Mouse (Mus musculus): Measurements from ENCODE around the gene Igfbp3.
"Not testable (repeated sequence)": the region's sequence is repeated elsewhere in the genome, so short reads cannot be mapped to it uniquely, and the experiment has no call there.

Gene Igfbp3

DNA sequence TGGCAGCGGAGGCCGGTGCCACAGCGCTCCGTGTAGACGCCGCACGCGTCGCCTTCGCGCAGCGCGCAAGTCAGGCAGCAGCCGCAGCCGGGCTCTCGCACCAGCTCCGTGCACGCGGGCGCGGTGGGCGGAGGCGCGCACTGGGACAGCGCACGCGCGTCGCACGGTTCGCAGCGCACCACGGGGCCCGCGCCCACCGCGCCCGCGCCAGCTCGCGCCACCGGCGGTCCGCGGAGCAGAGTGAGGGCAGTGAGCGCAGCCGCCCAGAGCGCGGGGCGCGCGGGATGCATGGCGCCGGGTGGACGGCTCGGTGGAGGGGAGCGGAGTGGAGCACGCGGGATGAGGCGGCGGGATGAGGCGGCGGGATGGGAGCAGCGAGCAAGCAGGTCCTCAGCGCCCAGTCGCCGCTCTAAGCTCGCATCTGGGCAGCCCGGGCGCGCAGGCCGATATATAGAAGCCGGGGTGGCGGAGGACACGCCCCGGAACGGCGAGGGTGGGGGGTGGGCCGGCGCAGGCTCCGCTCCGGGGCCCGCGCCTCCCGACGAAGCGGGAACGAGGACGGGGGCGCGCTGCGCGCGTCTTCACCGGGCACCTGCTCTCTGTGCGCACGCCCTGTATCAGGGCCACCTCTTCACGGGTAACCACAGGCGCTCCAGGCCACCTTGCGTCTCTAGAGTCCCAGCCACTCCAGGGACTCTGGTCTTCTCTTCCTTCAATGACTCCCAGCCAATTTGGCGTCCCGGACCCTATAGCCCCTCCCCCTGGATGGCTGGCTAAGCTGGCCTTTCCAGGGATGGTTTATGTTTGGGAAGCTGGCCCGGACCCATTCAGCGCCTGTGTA is at the start of gene Igfbp3:
Gene Igfbp3, minus strand, starts transcription at position 423 of the 841 bp plus-strand sequence.
- DNase-seq = no peak

DNA sequence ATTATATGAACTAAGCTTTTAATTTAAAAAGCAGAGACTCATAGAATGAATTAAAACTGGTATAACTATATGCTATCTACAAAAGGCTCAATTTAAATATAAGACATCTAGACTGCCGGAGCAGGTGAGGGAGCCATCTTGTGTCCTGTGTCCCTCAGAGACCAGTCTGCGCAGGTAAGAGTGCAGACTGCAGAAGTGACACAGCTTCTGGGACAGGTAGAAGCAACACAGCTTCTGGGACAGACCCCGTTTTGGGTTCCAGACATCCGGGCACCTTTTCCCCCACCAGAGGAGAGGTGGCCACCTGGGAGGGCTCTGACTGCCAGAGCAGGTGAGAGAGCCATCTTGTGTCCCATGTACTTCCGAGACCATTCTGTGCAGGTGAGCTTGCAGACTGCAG is 37.1 kb upstream of the Igfbp3 start:
- no peak for DNase-seq

DNA sequence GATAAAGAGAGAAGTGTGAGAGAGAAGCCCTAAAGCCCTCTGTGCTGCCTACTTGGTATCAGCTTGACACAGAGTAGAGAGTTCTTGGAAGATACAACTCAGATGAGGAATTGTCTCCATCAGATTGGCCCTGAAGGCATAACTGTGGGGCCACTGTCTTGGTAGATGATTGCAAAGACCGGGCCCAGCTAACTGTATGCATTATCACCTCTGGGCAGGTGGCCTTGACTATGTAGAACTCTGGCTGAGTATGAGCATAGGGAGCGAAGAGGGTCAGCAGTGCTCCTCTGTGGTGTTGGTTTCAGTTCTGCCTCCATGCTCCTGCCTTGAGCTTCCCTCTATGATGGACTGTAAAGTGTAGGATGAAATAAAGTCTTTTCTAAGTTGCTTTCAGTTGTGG is 36.7 kb upstream of the Igfbp3 start:
- DNase-seq = no peak

DNA sequence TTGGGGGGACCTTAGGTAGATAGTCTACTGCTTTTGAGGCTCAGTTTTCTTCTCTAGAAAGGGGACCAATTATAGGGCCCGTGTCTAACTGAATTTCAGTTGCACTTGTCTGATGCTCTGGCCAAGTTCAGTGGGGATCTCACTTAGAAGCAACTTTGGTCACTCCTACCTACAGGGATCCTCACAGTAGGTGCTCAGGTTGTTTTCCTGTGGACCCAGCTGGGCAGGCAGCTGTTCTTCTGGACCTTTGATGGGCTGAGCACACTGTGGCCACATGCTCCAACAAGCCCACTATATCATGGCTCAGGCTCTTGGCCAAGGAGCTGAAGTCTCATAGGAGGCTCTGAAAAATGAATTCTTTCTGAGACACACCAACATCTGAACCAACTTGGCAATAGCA is 31.1 kb upstream of the Igfbp3 start:
- no peak for DNase-seq

DNA sequence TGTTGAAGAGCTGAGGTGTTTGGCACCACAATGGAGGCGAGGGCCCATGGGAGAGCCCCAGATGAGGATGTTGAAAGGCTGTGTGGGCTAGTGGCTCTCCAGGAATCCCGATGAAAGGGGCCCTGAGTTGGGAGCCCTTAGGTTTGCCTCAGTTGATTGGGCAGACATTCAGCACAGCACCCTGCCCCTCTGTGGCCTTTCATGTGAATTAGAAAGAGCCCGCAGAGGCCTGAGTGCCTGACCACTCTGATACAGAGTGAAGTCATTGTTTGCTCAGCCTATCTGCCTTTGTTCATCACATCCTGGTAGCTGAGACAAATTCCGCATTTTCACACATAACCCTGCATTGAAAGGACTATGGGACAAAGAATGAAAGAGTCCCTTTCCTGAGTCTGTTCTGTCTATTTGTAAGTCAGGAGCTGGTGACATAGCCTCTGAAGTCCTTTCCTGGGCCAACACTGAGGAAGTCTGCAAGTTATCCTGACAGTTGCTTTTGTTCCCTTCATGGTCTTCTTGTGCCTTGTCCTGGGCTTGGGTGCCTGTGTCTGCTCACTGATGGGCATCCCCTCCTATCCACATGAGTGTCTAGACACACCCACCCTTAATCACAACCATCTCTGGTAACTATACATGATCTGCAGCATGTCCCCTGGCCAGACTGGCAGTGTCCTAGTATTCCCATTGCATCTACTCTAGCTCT is 25.5 kb upstream of the Igfbp3 start:
- no peak for DNase-seq

DNA sequence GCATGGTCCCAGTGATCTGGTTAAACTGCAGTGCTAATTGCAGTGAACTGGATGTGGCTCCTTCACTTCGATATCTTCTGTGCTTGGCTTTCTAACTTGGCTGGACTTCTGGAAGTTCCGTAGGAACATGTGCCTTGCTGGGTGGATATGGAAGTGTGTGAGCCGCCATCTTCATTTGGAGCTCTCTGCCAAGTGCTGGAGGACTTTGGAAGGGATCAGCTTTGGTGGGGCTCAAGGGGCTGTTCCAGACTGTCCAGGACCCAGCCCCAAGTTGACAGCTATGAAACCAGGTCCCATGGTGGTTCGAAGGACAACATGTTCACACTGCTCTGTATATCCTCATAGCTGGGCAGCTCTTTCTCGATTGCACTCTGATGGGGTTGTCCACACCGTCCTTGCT is 24.8 kb upstream of the Igfbp3 start:
- no peak for DNase-seq

DNA sequence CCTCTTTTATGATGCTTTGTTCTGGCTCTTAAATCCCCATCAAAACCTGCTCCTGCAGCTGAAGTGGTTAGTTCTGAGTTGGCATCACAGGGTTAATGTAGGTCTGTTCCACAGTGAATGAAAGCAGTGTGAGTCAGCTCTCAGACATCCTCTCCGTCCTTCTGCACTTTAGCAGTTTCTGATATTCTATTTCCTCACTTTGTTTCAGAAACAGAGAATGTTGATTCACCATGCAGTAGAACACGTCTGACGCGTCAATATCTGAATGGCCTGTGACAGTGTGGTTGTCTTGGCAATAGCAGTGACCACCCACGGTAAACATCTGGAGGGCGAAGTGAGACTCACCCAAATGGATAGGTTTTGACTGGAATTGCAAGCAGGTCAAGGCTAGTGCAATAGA is 24.0 kb upstream of the Igfbp3 start:
- no peak for DNase-seq

DNA sequence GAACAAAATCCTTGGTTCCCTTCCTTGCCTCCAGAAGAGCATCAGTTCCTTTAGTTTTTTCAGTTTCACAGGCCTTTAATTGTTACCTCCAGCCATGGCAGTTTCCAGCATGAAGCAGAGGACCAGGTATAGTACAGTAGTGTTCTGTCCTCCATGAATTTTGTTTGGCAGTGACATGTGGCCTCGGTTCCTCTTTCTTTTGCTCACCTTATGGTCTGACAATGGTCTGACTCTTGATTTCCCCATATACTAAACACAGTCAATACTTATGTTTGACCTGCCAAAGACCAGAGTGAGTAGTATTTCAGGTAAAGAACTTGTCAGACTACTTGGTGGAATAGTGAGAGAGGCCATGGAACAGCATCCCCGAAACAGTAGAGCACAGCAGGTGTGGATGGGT is 23.0 kb upstream of the Igfbp3 start:
- no peak for DNase-seq

DNA sequence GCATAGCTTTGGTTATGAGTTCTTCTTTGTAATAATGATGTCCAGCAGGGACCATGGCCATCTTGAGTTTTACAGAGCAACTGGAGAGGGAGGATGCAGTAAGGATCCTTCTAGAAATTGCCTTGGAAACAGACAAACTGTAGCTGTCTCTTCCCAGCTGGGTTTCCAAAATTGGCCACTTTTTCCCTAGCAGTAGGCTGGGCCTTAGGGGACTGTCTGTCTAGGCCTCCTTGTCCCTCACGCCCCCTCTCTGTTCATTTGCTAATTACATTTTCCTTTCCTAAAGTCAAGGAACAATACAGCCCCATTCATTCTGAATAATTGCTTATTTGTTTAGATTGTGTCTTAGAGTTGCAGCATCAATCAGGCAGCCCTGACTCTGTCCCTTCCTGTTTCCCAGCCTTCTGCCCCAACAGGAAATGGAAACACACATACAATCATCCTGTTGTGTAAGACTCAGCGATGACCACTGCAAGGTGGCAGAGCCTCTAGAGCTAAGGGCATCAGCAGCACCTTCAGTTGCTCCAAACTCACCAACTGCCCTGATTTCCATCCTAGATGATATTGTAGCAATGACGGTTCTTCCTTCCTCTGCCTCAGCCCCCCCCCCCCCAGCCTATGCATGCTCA is 21.4 kb upstream of the Igfbp3 start:
- DNase-seq = no peak

DNA sequence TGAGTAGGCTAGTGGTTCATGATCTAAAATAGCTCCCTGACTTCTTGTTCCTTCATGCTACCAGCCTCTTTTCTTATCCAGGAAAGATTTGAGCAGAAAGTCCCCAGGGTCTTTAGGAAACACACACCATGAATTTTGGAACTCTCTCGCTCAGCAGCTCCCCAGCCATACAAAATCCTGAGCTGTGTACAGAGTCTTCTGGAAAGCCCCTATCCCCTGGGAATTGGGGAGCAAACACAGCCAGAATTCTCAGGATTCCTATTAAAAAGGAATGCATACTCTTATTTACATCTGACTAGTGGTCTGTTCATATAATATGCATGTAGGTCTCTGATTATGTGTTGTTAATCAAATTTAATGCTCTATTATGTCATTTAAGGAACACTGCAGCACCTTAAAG is 20.7 kb upstream of the Igfbp3 start:
- no peak for DNase-seq

DNA sequence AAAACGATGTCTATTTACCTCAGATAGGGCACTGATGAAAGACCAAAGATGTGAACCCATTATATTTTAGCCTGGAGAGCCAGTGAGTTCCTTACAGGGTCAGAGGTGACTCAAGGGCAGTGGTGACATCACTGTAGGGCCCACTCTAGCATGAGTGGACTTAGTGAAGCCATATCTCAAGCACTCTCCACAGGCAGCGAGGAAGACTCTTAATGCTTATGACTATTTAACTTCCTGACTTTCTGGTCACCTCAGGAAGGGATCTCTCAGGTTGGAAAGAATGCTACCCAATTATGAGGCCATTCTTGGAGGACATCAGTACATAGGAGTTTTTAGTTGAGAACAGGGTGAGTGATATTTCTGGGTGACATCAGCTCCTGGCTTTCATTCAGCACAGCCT is 19.6 kb upstream of the Igfbp3 start:
- no peak for DNase-seq

DNA sequence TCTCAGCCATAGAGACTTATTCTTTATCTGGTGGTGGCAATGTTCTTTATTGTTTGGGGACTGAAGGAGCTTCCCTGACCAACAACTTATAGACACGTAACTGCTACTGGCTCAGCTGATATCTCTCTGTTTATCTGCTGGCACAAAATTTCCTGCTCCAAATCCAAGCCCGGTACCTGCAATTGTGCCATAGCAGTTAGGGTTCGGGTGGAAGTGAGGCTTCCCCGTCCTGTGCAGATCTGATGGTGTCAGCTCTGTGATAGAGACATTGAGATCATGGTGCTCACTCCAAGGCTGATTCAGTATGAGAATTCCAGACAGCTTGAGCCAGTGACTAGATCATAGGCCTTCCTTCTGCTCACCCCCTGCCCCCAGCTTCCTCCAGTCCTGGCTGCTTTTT is 18.2 kb upstream of the Igfbp3 start:
- DNase-seq = no peak

DNA sequence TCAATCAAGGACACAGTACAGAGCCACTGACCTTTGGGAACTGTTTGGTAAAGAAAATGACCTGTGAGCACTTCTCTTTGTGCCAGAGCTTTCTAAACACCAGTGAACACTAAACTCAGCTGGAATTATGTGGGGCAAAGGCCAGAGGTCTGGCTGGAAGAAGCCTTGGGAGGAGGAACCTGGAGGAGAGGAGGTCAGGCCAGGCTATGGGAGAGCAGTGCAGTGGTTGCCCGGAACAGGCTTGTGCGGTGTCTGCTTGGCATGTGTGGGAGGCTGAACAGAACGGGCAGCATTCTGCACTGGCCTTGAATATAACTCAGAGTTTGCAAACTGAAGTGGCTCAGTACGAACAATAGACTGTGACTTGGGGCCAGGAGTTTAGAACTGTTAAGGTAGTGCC is 16.3 kb upstream of the Igfbp3 start:
- DNase-seq = no peak

DNA sequence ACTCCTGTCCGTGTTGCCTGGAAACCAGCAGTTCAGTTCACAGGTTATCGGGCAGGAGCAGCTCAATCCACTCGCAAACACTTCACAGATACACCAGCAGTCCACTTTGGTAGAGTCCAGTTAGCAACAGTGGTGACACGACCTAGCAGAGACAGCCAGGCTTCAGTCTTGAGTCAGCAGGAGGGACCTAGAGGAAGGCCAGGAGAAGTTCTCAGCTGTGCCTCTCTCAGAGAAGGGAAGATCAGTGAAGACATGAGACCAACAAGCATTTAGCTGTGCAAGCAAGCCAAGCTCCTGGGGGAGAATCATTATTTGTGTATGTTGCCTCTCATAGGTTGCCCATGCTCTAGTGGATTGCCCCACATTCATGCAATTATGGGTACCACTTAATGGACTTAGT is 14.4 kb upstream of the Igfbp3 start:
- no peak for DNase-seq

DNA sequence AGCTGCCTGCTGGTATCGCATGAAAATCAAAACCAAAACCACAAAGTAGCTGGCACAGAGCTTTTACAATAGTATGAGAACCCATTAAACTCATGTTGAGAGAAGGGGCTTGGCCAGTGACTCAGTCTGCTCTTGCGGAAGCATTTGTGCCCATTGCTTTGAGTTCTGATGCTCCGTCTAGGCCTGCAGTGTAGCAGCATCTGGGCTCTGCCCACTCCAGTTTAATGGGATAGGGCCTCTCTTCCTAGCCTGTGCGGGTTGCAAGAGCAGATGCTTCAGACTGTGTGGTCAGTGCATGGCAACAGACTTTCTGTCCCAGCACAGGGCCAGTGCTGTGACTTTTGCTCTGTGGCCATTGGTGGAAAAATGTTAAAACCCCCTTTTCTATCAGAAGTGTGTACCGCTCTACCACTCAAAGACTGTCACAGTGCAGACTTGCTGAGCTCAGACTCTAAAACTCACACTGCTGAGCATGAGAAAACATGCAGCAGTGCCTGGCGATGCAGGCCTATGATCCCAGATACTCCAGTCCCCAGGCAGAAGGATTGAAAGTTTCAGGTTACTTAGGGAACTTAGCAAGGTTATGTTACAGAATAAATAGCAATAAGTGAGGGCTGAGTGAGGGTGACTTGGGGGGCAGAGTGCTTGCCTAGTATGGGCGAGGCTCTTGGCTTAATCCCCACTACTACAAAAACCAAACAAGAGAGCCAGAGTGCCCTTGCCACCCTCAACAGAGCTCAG is 13.3 kb upstream of the Igfbp3 start:
- DNase-seq = no peak

DNA sequence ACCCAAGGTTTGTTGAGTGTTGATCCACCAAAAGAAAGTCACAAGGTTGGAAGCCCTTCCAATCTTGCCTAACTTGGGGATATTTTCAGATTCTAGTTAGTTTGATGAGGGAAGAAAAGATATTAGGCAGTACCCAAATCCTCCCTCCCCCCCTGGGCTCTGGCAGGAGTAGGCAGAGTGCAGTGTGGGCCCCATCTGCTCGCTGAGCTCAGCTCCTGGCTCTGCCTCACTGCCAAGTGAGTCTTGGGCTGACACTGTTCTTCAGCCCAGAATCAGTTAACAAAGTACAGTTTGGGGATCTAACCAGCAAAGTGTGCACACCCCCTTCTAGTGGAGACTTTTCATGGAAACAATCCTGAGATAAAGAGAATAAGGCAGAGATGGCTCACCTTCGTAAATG is 12.5 kb upstream of the Igfbp3 start:
- no peak for DNase-seq

DNA sequence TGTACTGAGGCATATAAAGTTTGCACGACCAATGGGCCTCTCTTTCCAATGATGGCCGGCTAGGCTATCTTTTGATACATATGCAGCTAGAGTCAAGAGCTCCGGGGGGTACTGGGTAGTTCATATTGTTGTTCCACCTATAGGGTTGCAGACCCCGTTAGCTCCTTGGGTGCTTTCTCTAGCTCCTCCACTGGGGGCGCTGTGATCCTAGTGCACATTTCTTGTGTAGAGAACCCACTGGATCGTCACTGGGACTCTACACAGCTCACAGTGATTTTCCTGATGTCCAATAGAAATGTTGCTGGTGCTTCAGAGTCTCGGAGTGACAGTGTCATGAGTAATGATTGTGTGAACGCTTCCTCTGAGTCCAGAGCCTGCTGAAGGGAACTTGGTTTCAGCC is 8.1 kb upstream of the Igfbp3 start:
- not testable (repeated sequence) for DNase-seq

DNA sequence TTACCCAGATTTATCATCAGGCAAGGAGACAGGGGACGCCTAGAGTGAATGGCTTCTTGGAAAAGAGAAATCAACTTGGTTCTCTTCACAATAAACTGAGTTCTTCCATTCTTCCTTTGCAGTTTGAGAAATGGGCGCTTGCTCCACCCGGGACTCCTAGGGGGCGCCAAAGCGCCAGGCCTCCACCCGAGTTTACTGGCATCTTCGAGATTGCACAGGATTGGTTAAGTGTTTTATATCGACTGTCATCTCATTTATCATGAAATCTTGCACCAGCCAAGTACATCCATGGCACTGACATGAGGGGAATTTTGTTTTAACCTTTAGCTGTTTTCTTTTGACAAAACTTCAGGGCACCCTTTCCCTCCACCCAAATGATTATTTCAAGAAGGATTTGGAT is 2.0 kb upstream of the Igfbp3 start:
- no peak for DNase-seq

DNA sequence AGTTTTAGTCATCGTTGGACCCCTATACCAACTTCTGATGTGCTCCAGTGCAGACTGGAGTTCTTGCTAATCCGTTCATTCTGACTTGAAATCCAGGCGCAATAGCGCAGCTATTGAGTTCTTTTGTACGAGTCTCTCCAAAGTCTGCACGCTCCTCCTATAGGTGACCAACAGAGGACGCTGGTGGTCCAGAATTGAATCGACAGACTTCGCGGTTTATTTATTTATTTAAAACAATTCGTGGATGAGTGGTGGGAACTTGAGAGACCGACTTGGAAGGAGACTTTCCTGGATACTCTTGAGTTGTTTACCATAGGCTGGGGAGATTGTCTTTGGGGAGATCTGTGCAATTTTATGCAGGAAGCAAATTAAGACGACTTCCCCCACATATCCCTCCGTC is 1.0 kb upstream of the Igfbp3 start:
- DNase-seq = no peak

DNA sequence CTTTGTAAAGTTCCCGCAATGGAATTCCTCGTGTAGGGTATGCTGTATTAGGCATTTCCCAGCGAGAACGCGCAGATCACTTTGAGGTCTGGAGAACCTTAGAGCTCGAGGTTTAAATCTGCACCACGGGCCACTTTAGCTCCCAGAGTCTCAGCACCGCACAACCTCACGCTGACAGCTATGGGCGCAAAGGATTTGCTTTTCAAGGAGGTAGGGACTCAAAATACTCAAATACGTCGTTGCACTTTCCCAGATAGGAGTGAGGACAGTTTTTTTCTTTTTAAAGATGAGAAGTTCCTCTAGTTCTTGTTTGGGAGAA is 578 bp upstream of the Igfbp3 start:
- no peak for DNase-seq

DNA sequence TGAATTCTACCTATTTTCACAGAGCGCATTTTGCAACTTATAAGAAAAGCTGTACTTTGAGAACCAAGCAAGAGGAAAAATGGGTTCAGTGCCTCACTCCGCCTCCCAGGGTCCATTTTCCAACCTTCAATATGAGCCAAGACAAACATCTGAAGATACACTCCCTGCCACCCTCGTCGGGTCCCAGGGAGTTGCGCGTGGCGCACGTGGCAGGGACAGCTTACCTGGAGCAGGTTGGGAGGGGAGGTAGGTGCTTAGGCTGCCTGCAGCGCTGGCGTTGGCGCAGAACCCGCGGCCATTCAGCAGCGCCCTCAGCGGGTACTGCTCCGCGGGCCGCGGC is 592 bp downstream of the Igfbp3 start:
- no peak for DNase-seq

DNA sequence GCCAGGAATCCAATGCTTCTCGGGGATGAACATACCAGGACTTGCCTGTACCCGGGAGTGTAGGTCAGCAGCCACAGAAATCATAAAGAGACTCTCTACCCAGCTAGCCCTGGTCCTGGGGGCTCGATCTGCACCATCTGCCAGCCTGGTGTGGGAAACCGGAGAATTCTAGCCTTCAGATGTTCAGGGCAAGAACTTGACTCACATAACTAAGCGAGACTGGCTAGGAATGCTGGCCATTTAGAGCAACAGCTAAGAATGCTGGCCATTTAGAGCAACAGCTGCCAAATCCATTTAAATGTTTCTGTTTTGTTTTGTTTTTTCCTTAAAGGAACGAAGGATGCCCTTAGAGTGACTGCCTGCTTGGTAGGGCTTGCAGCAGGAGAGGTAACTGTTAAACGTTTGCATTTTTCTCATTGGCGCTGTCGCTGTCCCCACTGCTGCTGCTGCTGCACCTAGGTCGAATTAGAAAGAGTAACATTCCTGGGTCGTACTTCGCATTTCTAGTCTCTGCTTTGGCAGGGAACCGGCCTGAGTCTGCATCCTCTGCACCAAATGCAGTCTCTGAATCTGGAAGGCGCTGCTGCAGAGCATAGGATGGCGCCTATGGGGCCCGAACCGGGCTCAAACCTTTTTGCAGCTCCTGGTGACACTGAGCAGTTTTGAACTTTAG is 1.5 kb downstream of the Igfbp3 start:
- DNase-seq = no peak

DNA sequence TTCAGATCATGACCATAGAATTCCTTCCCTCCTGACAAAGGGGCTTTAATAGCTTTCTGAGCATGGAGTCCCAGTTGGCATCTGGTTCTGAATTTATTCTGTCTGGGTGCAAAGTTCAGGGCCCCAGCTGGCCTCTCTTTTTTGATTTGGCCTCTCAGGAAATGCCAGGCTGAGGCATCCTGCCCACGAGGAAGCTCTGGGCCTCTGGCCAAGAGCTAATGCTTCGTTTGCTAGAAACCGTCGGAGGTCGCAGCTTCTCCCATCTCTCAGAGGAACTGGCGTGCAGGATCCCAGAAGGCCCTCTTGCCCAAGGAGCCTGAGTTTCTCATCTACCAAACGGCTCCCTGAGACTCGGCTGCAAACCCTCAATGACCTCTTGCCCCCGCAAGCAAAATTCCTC is 2.5 kb downstream of the Igfbp3 start:
- DNase-seq = no peak
